Mouse (Mus musculus) hindbrain, embryonic 16.5 days (tissue): ENCODE measurements at regions not wholly inside any gene's neighbourhood (a gene's known extent, or its start where the extent isn't known, plus 50 kb on each side); places are given as distances from the start of the nearest gene placed in this dataset.

Experiments
- ATAC-seq: fragments of 200-750 bp; cut with Nextera tagmentation; 2 replicates; pipeline ENCODE4 v1.8.0; 2017; ENCODE audit warnings: moderate TSS enrichment, moderate library complexity
- H3K27ac ChIP-seq: fragments of 300-500 bp; sonication (generic); 2 replicates; pipeline ENCODE4 v1.5.1; 2014; ENCODE audit warnings: low read depth, mild to moderate bottlenecking, control low read depth, low read length, moderate library complexity
- H3K27me3 ChIP-seq: fragments of 300-500 bp; sonication (generic); replicated peaks from 2 replicates; pipeline ENCODE4 v1.6.1; 2014; ENCODE audit warnings: low read length; ENCODE audit not compliant: control insufficient read depth, insufficient read depth
- H3K36me3 ChIP-seq: fragments of 300-500 bp; sonication (generic); 2 replicates; pipeline ENCODE4 v1.6.1; 2014; ENCODE audit warnings: mild to moderate bottlenecking, low read length, moderate library complexity, mixed read lengths; ENCODE audit not compliant: control insufficient read depth, insufficient read depth
- H3K4me1 ChIP-seq: fragments of 300-500 bp; sonication (generic); 2 replicates; pipeline ENCODE4 v1.6.1; 2014; ENCODE audit warnings: low read depth, low read length; ENCODE audit not compliant: control insufficient read depth, insufficient read depth
- H3K4me2 ChIP-seq: fragments of 300-500 bp; sonication (generic); 2 replicates; pipeline ENCODE4 v1.6.1; 2014; ENCODE audit warnings: mild to moderate bottlenecking, low read length, control low read depth, moderate library complexity
- H3K4me3 ChIP-seq: fragments of 300-500 bp; sonication (generic); 2 replicates; pipeline ENCODE4 v1.5.1; 2014; ENCODE audit warnings: mild to moderate bottlenecking, low read length, control low read depth, moderate library complexity
- H3K9ac ChIP-seq: fragments of 300-500 bp; sonication (generic); 2 replicates; pipeline ENCODE4 v1.6.1; 2014; ENCODE audit warnings: low read depth, mild to moderate bottlenecking, control low read depth, low read length, moderate library complexity
- H3K9me3 ChIP-seq: fragments of 300-500 bp; sonication (generic); 2 replicates; pipeline ENCODE4 v1.6.1; 2014; ENCODE audit warnings: mild to moderate bottlenecking, low read length, moderate library complexity; ENCODE audit not compliant: control insufficient read depth
- WGBS: fragments of 180-500 bp; shearing (Covaris S2); extraction: QIAGEN DNeasy Blood & Tissue Kit; methylation state at CpG from one replicate; pipeline ENCODE4 v1.1.7; 2014; 5-methylcytosine and 5-hydroxymethylcytosine counted together

- H3K27ac ChIP-seq = no peak overlapping the region
- H3K36me3 ChIP-seq = no peaks in the 10 kb centered on the region
- no peak overlapping the region for H3K4me3 ChIP-seq
- no peak for ATAC-seq
- no peak overlapping the region for H3K9ac ChIP-seq
- no peak overlapping the region for H3K4me2 ChIP-seq
- H3K4me1 ChIP-seq = no peaks in the 10 kb centered on the region
- 7% methylated on average over 6 of the region's 6 CpGs for WGBS
- no peaks in the 10 kb centered on the region for H3K9me3 ChIP-seq
- no peaks in the 10 kb centered on the region for H3K27me3 ChIP-seq
Observed at GRCm38 (mm10) chr13:5803540-5804380, 57.5 kb upstream of the Klf6 start.

- H3K36me3 ChIP-seq = no peaks in the 10 kb centered on the region
- 21% methylated on average over 7 of the region's 7 CpGs for WGBS
- ATAC-seq = no peak
Observed at GRCm38 (mm10) chr13:5804381-5804941, 56.8 kb upstream of the Klf6 start.

GRCm38 (mm10) chr13:5808380-5808779 lies 52.9 kb upstream of the Klf6 start:
- Histone ChIP-seq H3K9ac (no peak overlapping the region), H3K4me2 (no peak overlapping the region), H3K36me3 (no peaks in the 10 kb centered on the region), H3K27ac (no peak overlapping the region), H3K4me1 (no peaks in the 10 kb centered on the region), H3K4me3 (no peak overlapping the region), H3K27me3 (no peaks in the 10 kb centered on the region), H3K9me3 (no peaks in the 10 kb centered on the region)
- WGBS = 84% methylated on average over 2 of the region's 2 CpGs
- ATAC-seq = no peak

More at GRCm38 (mm10) chr13:5804381-5804941, 56.8 kb upstream of the Klf6 start:
- Histone ChIP-seq H3K4me3 (no peak overlapping the region), H3K27me3 (no peaks in the 10 kb centered on the region), H3K9ac (no peak overlapping the region), H3K4me2 (no peak overlapping the region), H3K9me3 (no peaks in the 10 kb centered on the region), H3K4me1 (no peaks in the 10 kb centered on the region), H3K27ac (no peak overlapping the region)
